Mouse (Mus musculus) v-Abl transformed pro-B cells (cell line): ENCODE measurements around the gene Nceh1.

Source experiments
- in situ Hi-C, 2 experiments: fragments of 400-800 bp; cut with MboI; formaldehyde crosslinking; loops; one replicate each; pipeline ENCODE4 v1.15.1; 2025; ENCODE audit not compliant: unreplicated experiment in 2 of 2

Gene Nceh1

GRCm38 (mm10) chr3:27314506-27315164 is 131.9 kb downstream of the Nceh1 start:
- in situ Hi-C loops: no loop called here

GRCm38 (mm10) chr3:27316559-27317287 is 134.0 kb downstream of the Nceh1 start, which contains the start of gene Tnfsf10:
Gene Tnfsf10 (plus strand): TSS chr3:27317028.
- in situ Hi-C loops: no loop called here

GRCm38 (mm10) chr3:27317288-27318024 is 134.7 kb downstream of the Nceh1 start:
- in situ Hi-C loops: no loop called here

DNA sequence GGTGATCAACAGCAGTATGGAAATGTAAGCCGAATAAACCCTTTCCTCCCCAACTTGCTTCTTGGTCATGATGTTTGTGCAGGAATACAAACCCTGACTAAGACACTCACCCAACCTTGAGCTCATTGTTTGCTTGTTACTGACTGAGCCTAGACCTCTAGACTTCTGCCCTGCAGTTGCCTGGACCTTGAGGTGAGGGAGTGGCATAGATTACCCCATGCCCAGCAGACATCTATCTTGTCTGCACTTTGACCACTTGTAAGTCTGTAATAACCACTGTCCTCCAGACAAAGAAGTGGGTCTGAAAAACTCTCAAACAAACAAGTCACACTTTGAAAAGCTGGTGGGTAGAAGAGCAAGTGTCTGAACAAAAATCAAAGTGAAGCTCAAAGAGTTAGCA is 136.9 kb downstream of the Nceh1 start:
- in situ Hi-C loops: no loop called here

GRCm38 (mm10) chr3:27320613-27321495 is 138.1 kb downstream of the Nceh1 start:
- in situ Hi-C loops: no loop called here

DNA sequence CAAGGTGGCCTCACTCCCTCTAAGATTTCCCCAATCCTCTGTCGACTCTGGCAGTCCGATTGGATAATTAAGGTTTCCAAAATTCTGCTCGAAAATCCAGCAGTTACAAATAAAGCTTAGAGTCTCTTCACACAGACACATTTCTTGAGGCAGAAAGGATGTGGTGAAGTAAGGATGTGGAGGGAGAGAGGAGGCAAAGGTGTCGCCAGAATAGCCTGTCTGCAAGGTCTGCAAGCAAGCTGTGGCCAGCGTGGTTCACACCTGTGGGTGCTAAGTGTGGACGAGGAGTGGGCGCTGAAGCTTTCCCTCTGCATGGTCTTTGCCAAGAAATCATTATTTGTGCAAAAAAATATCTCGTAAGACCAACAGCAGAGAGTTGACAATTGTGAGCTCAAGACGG is 139.8 kb downstream of the Nceh1 start:
- in situ Hi-C loops: no loop called here

DNA sequence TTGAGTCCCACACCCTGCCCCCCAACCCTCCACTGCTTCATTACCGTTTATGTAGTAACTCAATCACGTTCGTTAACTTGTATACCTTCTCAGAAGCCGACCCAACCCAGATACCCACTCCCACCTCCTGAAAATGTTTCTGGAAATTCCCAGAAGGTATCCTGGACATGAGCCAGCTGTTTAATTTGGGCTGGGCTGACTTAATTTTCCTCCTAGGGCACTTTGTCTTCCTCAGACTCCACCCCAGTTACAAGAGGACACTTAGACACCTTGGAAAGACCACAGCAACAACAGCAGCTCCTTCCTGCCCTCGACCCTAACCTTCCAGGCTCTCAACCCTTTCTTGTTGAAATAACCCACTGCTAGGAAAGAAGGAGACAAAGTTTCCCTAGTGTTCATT is 140.8 kb downstream of the Nceh1 start:
- in situ Hi-C loops: no loop called here

- in situ Hi-C loops: no loop called here
Observed at GRCm38 (mm10) chr3:27326633-27327191, 143.9 kb downstream of the Nceh1 start.

- in situ Hi-C loops: no loop called here
Observed at GRCm38 (mm10) chr3:27330706-27331105, 147.9 kb downstream of the Nceh1 start.
